Mouse (Mus musculus) cerebellum, adult 2 months (tissue): ENCODE measurements around the gene Ggps1.

Experiments used
- CTCF ChIP-seq: fragments of 200-500 bp; IDR thresholded peaks from 2 replicates; pipeline ENCODE4 v1.5.1; 2011; ENCODE audit warnings: low read depth, mild to moderate bottlenecking, control low read depth, low read length, moderate library complexity, borderline replicate concordance; ENCODE audit not compliant: insufficient read depth
- POLR2A ChIP-seq: fragments of 200-500 bp; IDR thresholded peaks from 2 replicates; pipeline ENCODE4 v1.6.1; 2011; ENCODE audit warnings: low read length, control low read depth, borderline replicate concordance; ENCODE audit not compliant: insufficient read depth

DNA sequence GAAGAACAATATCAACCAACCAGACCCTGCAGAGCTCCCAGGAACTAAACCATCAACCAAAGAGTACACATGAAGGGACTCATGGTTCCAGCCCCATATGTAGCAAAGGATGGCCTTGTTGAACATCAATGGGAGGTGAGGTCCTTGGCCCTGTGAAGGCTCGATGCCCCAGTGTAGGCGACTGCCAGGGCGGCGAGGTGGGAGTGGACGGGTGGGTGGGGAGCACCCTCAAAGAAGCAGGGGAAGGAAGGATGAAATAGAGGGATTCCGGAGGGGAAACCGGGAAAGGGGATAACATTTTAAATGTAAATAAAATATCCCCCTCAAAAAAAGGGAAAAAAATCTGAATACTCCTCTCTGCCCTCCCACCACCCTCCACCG is 24.4 kb downstream of the Ggps1 start:
- TF ChIP-seq POLR2A (no peak), CTCF (no peak)
